Mouse (Mus musculus): ENCODE measurements around the gene 5730409E04Rik.

5730409E04Rik gene

DNA sequence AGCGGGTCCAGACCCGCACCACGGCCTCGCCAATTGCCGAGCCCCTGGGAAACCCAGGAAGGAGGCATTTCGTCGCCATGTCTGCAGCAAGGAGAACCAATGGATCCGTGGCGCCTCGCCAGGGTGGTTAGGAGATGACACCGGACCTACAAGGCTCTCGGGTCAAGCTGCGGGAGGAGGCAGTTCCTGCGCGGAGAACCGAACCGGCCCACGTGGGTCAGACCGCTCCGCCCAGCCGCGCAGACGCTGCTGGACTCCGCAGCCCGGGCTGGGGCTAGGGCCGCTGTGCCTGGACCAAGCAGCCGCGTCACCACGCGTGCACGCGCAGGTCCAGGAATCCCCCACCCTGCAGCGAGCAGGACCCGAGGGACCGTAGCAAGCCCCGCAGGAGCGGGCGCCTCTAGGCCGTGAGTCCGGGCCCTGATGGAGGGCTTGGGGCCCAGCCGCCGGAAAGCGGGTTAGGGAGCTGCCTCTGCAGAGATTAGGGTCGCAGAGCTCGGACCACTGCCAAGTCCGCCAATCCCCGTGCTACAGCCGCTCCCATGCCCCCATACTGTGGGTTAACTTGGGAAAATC, at the start of gene 5730409E04Rik:
Gene 5730409E04Rik (plus strand): TSS at position 213 of the 576 bp plus-strand sequence.
- DNase-seq (ENCODE audit: low read depth): peak; percentile 13

DNA sequence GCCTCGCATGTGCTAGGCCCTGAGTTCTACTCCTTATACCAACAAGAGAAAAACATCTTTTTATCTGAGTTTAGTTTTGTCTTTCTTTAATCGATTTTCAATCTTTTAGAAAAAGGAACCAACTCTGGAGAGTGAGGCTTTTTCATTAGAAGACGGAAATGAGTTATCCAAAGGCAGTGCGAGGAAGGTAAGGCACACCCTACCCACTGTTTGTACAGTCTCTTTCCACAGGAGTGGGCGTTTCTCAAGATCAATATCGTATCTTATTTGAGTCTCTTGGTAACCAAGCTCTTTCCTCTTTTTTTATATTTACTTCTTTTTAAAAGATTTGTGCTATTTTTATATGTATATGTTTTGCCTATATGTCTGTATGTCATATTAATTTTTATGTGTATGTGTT, 45.8 kb upstream of the 5730409E04Rik start:
- no peak for DNase-seq (ENCODE audit: low read depth)

DNA sequence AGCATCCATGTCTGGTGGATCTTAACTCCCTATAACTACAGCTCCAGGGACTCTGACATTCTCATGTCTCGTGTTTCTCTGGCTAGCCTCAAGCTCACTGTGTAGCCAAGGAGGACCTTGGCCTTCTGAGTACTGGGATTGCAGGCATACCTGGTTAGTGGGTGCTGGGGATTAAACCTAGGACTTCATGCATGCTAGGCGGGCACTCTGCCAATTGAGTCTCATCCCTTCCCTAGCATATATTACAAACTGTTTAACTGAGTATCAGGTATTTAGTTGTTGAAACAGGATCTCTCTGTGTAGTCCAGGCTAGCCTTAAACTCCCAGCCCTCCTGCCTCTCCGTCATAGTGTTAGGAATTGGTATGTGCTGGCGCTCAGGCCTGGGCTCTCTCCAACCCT, 42.4 kb upstream of the 5730409E04Rik start:
- DNase-seq (ENCODE audit: low read depth): no peak

DNA sequence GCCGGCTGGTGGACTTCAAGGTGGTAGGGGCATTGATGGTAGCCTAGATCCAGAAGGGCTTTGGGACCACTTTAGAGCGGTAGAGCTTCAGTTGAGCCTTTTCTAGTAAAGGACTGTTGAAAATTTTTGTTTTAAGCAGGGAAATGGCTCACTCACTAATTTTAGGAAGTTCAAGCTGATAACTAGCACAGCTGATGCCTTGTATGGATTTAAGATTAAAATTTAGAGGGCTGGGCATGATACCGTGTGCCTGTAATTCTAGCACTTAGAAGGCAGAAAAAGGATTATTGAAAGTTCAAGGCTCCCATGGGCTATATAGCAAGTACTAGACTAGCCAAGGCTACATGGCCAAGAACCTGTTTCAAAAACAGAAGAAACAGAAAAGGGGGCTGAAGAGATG, 39.8 kb upstream of the 5730409E04Rik start:
- no peak for DNase-seq (ENCODE audit: low read depth)

DNA sequence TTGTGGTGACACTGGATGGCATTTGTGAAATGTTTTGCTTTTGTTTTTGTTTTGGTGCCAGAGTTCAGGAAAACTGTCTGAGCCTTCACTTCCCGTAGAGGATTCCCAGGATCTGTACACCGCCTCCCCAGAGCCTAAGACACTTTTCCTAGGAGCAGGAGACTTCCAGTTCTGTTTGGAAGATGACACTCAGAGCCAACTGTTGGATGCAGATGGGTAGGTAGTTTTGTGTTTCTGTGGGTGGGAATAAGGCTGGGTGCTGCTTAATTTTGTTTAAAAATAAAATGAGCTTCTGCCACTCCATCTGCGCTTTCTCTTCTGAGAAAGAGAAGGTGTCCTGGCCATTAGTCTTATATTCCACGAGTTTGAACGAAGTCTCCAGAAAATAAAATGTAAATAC, 33.3 kb upstream of the 5730409E04Rik start:
- no peak for DNase-seq (ENCODE audit: low read depth)

DNA sequence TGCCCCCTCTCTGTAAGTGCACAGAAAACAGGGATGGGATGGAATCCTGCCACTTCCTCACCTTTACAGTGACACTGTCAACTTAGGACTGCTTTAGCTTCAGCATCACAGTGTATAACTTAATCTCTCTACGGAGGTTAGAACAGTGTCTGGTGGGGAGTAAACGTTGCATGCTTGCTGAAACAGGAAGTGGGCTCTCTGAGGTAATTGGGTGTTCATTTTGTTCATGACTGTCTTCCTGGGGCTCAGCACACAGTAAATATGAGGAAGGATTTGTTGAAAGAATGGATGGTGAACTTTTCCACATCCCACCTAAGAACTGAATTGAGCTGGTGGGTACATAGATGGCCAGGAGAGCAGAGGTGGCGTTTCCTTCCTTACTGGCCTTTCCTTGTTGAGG, 31.7 kb upstream of the 5730409E04Rik start:
- DNase-seq (ENCODE audit: low read depth): no peak

DNA sequence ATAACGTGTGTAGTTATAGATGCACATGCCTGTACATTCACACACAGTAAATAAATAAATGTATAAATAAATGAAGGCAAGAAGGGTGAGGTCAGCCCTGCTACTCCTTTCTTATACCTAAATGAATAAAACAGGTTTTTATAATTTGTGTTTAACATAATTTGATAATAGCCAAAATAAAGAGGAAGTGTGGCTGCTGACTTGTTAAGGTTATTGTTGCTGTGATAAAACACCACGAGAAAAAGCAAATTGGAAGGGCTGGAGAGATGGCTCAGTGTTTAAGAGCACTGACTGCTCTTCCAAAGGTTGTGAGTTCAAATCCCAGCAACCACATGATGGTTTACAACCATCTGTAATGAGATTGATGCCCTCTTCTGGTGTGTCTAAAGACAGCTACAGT, 30.5 kb upstream of the 5730409E04Rik start:
- no peak for DNase-seq (ENCODE audit: low read depth)

DNA sequence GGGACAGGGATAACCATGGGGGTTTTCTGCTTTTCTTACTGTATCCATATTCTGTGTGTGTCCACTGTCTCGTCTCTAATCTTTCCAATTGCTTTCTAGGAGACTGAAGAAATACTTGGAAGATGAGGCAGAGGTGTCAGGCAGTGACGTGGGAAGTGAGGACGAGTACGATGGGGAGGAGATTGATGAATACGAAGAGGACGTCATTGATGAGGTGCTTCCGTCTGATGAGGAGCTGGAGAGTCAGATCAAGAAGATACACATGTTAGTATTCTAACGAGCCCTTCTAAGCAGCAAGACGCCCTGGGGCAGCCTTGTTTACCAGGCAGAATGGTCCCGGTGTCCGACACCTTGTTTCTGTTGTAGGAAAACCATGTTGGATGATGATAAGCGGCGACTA, 23.9 kb upstream of the 5730409E04Rik start:
- no peak for DNase-seq (ENCODE audit: low read depth)

DNA sequence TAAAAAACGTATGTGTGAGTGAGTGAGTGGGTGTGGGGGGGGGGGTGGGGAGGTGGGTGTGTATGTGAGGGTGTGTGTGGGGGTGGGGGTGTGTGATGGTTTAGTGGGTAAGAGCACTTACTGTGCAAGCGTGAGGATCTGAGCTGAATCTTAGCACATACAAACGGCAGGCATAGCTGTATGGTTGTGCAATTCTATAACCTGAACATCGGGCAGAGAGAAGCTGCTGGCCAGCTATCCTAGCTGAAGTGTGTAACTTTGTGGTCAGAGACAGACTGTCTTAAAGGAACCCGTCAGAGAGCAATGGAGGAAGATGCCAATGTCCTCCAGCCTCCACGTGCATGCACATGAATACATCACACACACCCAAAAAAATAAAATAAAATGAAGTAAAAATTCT, 17.6 kb upstream of the 5730409E04Rik start:
- DNase-seq (ENCODE audit: low read depth): no peak

DNA sequence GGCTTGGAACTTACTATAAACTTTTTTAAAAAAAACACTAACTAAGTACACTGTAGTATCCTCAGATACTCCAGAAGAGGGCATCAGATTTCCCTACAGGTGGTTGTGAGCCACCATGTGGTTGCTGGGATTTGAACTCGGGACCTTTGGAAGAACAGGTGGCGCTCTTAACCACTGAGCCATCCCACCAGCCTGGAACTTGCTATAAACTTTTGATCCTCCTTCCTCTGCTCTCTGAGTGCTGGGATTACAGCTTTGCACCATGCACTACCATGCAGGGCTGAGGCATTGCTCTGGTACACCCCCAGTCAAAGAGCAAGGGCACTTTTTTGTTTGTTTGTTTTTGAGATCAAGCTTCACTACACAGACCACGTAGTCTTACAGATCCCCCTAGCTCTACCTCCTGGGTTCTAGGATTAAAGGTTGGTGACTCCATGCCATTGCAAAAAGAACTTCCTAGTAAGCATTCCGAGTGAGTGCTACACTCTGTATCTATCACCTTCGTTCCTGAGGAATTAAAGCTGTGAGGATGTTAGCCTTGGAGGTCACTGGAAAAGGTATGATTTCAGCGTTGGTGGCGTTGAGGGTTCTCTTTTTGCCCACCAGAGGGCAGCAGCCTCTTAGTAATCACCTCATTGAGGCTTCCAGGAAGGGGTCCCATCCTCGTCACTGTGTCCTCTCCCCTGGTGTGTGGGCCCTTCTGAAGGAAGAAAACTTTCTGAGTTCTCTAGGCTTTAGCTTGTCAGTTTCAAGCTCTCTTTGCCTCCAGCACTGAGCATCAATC, 9.5 kb upstream of the 5730409E04Rik start:
- peak; percentile 70 for DNase-seq (ENCODE audit: low read depth)

DNA sequence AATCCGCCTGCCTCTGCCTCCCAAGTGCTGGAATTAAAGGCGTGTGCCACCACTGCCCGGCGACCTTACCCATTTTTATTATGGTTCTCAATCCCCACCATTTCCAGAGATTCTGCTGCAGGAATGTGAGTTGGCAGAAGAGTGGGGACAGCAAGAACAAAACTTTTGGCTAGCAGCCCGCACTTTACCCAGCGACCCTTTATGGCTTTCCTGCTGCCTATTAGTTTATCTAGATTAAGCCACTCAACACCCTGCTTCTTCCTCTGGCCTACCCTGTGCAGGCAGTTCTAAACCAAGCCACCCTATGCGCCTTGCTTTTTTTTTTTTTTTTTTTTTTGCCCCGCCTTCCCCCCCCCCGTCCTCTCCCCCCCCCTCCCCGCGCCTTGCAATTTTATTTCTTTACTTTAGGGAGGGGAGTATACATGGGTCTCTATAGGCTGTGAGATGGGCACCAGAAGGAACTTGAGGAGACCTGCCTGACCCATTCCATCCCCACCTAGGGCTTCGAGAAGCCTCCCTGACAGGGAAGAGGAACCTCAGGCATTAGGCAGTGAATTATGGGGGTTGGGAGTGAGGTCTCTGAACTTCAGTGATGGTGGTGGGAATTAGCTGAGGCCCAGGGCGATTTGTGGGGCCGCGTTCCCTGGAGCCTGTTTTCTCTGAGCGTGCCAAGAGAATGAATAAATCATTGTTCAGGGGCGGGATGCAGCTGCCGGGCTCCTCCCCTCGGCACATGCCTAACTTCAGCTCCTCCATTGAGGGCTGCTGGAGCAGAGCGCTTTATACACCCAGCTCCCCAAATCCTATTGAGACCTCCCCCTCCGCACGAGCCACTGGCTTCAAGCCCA, 7.8 kb upstream of the 5730409E04Rik start:
- DNase-seq (ENCODE audit: low read depth): no peak

DNA sequence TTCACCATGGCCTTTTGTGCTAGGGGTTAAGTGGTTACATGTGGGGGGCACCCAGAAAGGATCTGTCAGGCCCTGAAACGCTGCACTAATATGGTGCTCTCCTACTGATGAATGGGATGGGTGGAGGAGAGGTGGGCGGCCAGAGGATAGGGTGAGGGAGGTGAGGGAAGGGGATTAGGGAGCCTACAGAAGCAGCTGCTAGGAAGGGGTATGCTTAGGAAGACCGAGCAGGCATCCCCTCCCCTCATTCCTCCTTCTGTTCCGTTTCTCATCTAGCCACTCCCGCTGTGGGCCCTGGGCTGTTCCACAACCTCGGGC, 7.2 kb upstream of the 5730409E04Rik start:
- DNase-seq (ENCODE audit: low read depth): no peak

DNA sequence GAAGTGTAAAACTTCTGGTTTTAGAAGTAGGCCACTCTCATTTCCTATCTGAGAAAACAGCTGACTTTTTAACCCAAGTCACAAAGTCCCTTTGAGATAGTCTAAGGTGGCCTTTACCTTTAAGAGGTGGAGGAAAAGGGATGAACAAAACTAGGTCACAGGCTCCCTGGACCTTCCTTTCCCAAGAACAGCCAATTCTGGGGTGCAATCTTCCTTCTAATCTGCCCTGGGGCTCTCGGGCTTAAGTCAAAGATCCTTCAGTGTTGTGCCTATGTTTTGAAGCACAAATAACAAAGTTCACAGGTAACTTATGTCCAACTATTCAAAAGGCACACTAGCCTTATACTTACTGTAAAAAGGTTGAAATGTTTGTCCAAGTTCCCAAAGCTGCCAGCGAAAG, 5.5 kb upstream of the 5730409E04Rik start:
- no peak for DNase-seq (ENCODE audit: low read depth)

DNA sequence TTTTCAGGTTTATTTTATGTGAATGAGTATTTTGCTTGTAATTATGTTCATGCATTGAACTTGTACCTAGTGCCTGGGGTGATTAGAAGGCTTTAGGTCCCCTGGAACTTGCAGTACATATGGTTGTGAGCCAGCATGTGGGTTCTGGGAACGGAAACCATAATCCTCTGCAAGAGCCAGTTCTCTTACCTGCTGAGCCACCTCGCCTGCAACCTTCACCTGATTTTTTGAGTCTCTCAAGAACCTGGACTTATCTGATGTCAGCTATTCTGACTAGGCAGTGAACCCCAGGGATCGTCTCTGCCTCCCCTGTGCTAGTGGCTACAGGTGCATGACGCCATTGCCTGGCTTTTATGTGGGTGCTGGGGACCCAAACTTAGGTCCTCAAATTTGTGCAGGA, 3.9 kb upstream of the 5730409E04Rik start:
- DNase-seq (ENCODE audit: low read depth): no peak

DNA sequence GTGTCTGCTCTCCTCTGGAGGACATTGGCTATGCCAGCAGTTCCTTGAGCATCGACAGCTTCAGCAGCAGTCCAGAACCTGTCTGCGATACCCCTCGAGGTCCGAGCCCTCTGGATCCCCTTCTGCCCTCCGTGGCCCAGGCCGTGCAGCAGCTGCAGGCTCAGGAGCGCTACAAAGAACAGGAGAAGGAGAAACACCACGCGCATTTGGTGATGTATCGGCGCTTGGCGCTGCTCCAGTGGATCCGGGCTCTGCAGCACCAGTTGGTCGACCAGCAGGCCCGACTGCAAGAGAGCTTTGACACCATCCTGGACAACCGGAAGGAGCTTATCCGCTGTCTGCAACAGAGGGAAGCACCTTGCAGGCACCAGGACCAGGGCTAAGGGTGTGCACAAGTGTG, 2.4 kb downstream of the 5730409E04Rik start:
- no peak for DNase-seq (ENCODE audit: low read depth)

DNA sequence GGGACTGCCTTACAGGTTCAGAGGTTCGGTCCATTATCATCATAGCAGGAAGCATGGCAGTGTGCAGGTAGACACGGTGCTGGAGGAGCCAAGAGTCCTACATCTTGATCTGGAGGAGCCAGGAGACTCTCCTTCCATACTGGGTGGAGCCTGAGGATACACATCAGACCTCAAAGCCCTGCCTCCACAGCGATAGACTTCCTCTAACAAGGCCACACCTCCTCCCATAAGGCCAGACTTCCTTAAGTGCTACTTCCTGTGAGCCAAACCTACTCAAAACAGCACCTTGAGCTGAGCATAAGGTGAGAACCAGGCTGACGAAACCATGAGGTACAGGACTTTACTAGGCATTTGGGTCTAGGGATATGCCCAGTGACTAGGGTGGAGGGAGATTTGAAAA, 6.7 kb downstream of the 5730409E04Rik start:
- DNase-seq (ENCODE audit: low read depth): no peak

DNA sequence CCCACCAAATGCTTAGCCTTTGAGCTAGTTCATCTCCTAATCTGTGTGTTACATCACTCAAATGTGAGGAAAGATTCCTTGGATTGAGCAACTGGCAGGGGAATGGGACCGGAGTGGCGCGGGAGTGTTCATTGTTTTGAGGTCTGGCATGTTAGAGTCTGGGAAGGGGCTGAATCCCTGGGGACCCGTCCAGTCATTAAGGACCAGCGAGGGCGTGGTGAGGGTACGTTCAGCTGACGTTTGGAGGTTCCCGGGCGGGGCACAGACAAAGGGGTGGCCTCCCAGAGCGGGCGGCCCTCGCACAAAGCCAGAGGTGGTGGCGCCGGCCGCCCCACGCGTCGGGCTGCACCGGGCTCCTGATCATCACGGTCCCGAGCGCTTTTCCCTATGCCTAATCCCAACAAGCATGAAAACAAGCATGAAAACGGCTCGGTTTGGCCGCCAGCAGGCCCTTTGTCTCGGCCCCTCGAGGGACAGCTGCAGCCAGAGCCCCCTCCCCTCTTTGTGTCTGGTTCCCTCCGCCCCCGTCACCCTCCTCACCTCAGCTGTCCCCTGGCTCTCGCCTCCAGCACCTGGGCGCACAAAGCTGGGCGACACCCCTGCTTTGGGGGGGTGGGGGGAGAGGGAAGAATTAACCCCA, 10.2 kb downstream of the 5730409E04Rik start:
- DNase-seq (ENCODE audit: low read depth): no peak

DNA sequence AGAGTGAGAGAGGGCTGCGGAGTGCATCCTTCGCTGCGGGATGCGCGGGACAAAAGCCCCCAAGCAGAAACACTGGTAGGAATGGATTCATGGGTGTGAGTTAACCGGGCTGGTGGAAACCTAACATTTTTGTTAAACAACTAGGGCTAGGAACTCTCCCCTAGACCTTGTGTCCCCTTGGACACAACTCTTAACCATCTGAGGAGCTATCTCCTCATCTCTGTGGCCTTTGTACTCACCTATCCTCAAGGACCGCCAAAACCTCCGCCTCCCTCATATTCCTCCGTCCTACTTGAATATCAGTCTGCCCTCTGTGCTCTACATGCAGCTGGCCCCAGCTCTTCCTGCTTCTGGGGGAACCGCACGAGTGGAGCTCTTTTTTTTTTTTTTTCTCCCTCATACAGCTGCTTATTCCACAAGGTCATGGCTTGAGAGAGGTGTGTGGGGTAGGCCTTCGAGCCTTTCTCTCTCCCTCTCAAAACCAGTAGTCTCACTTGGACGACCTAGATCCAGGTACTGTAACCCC, 10.8 kb downstream of the 5730409E04Rik start:
- no peak for DNase-seq (ENCODE audit: low read depth)

DNA sequence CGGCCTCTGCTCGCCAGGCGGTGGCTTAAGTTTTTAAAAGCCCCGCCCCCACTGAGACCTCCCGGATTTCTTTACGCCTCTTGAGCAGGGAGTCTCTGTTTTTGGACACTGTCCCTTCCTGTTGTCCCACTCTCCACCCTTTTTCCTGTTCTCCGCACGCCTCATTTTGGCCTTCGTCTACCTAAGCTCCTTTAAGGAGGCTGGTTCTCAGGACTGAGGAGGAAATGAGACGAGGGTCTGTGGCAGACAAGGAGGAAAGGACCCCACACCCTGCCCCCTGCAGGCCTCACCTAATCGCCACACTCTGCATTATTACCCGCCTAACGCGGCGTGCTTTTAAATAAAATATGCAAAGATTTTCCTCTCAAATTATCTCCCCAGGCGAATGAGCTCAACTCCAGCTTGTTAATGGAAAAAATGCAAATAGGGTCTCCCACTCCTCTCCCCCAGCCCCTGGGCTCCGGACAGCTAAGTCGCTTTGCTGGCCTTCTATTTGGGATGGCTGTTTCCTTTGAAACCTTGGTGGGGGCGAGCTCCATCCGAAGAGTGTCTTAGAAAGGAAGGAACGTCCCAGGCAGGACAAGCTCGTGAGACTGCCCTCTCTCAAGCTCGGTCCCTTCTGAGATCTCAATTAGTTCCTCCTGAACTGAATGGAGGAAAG, 17.5 kb downstream of the 5730409E04Rik start:
- DNase-seq (ENCODE audit: low read depth): no peak

DNA sequence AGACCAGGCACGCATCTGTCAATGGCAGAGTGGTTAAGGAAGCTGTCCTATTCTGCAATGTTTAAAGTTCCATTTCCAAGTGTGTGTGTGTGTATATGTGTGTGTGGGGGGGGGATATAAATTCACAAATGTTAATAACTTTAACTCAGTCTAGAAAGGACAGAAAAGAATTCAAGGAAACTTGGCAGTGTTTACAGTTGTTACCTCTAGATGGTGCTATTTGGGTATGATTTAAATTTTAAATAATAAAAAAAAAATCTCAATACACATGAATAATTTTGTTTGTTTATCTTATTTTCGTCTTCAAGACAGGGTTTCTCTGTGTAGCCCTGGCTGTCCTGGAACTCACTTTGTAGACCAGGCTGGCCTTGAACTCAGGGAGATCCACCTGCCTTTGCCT, 22.3 kb downstream of the 5730409E04Rik start:
- DNase-seq (ENCODE audit: low read depth): peak; percentile 19

DNA sequence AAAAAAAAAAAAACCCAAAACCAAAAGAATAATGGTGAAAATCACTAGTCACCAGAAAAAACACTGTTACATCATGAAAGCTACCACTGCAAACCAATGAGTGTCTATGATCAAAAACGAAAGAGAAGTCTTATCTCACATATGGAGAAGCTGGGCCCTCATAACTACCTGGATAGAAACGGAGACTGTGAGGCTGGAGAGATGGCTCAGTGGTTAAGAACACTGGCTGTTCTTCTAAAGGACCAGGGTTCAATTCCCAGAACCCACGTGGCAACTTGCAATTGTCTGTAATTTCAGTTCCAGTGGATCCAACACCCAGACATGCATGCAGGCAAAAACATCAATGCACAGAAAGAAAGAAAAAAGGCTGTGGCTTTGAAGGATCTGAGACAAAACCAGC, 23.1 kb downstream of the 5730409E04Rik start:
- no peak for DNase-seq (ENCODE audit: low read depth)

DNA sequence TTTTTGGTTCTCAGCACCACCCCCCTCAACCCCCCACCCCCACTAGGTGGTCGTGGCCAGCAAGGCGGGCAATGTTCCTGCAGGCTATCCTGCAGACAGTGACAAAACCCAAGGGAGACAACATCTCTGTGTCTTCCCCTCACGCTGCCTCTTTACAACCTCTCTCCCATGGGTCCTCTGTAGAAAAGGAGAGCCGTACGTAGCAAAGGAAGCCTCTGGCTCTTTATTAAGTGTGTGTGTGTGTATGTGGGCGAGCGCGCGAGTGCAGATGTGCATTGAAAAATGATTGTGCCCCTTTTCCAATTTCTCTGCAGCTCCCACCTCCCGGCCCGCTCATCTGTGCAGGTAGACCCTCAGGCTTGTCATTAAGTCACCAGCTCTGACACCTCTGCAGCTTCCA, 26.7 kb downstream of the 5730409E04Rik start:
- no peak for DNase-seq (ENCODE audit: low read depth)

Measured in naive thymus-derived CD4-positive, alpha-beta T cell, adult 2 months (primary cell).